Mouse (Mus musculus): ENCODE measurements at regions not wholly inside any gene's neighbourhood (a gene's known extent, or its start where the extent isn't known, plus 50 kb on each side); places are given as distances from the start of the nearest gene placed in this dataset.
"Not testable (repeated sequence)": the region's sequence is repeated elsewhere in the genome, so short reads cannot be mapped to it uniquely, and the experiment has no call there.

GRCm38 (mm10) chr11:40159161-40159560 lies 535.8 kb downstream of the Mat2b start:
- DNase-seq (ENCODE audit: inconsistent ontology term) = not testable (repeated sequence)

- peak; percentile 34 for DNase-seq (ENCODE audit: inconsistent ontology term)
Observed at GRCm38 (mm10) chr11:40149312-40149711, 545.7 kb downstream of the Mat2b start.

GRCm38 (mm10) chr11:40137803-40138202 lies 557.2 kb downstream of the Mat2b start:
- no peak for DNase-seq (ENCODE audit: inconsistent ontology term)

GRCm38 (mm10) chr11:40102613-40103012 lies 592.4 kb downstream of the Mat2b start:
- DNase-seq (ENCODE audit: inconsistent ontology term) = peak; percentile 11

GRCm38 (mm10) chr11:40074317-40074716 lies 620.7 kb downstream of the Mat2b start:
- DNase-seq (ENCODE audit: inconsistent ontology term) = no peak

- DNase-seq (ENCODE audit: inconsistent ontology term) = no peak
Observed at GRCm38 (mm10) chr11:40050503-40050902, 644.5 kb downstream of the Mat2b start.

GRCm38 (mm10) chr11:40027511-40027910 lies 667.5 kb downstream of the Mat2b start:
- no peak for DNase-seq (ENCODE audit: inconsistent ontology term)

- no peak for DNase-seq (ENCODE audit: inconsistent ontology term)
Observed at GRCm38 (mm10) chr11:39999483-39999882, 695.5 kb downstream of the Mat2b start.

- no peak for DNase-seq (ENCODE audit: inconsistent ontology term)
Observed at GRCm38 (mm10) chr11:39998612-39999011, 696.4 kb downstream of the Mat2b start.

- DNase-seq (ENCODE audit: inconsistent ontology term) = no peak
Observed at GRCm38 (mm10) chr11:39972585-39972984, 722.4 kb downstream of the Mat2b start.

GRCm38 (mm10) chr11:39963705-39964104 lies 731.3 kb downstream of the Mat2b start:
- no peak for DNase-seq (ENCODE audit: inconsistent ontology term)

- DNase-seq (ENCODE audit: inconsistent ontology term) = no peak
Observed at GRCm38 (mm10) chr11:39954426-39954825, 740.6 kb downstream of the Mat2b start.

GRCm38 (mm10) chr11:39944196-39944595 lies 750.8 kb downstream of the Mat2b start:
- no peak for DNase-seq (ENCODE audit: inconsistent ontology term)

GRCm38 (mm10) chr11:39934216-39934615 lies 760.8 kb downstream of the Mat2b start:
- DNase-seq (ENCODE audit: inconsistent ontology term) = no peak

- no peak for DNase-seq (ENCODE audit: inconsistent ontology term)
Observed at GRCm38 (mm10) chr11:39923977-39924527, 771.0 kb downstream of the Mat2b start.

- DNase-seq (ENCODE audit: inconsistent ontology term) = peak; percentile 84
Observed at GRCm38 (mm10) chr11:39917716-39918347, 777.2 kb downstream of the Mat2b start.

- no peak for DNase-seq (ENCODE audit: inconsistent ontology term)
Observed at GRCm38 (mm10) chr11:39899644-39900225, 795.3 kb downstream of the Mat2b start.

- no peak for DNase-seq (ENCODE audit: inconsistent ontology term)
Observed at GRCm38 (mm10) chr11:39883305-39883704, 811.7 kb downstream of the Mat2b start.

GRCm38 (mm10) chr11:39868451-39868979 lies 826.5 kb downstream of the Mat2b start:
- DNase-seq (ENCODE audit: inconsistent ontology term) = no peak

All from Muller cell, postnatal 12 days (primary cell).